Mouse (Mus musculus) natural killer cell, adult 2 months (primary cell): ENCODE data around the gene Lmbr1l.

Experiments used
- DNase-seq, 2 experiments: peaks; one replicate each; pipeline ENCODE4 v3.0.0; 2022; ENCODE audit warnings: low spot score in 2 of 2

Lmbr1l gene

DNA sequence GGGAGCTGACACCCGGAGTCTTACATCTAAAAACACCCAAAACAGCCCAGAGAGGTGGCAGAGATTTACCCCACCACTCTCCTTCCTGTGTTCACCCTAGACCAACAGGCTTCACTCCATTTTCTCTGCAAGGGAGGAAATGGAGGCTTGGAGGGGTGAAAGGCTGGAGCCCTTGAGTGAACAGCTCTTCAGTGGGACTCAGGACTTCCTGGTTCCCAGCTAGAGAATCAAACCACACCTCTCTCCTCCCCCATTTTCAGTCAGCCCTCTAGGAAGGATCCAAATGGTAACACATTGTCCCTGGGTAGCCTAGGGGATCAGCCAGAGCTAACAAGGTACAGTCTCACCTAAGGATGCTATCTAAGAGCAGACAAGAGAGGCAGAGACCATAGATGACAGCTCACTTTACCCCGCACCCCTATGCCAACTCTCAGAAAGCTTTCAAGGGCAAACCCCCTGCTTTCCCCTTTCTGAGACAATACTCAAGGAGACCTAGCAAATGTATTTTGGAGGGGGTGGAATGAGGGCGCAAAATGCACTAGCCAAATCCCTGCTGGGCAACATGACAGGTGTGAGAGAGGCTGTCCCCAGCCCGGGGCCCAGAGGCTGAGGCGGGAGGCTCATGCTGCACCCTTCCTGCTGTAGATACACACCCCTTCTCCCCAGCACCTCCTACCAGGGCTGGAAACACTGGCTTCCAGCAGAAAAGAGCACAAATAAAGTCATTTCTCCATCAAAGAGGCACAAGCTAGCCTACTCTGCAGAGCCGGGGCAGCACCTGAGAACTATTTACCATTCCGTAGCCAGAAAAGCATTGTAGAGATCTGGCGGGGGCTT lies 48.5 kb downstream of the Lmbr1l start:
- DNase-seq = no peak

- DNase-seq = no peak
Observed at GRCm38 (mm10) chr15:98868346-98869063, 49.5 kb downstream of the Lmbr1l start.

GRCm38 (mm10) chr15:98867321-98867720 lies 50.7 kb downstream of the Lmbr1l start:
- peak; percentile 52 to 69 for DNase-seq

DNA sequence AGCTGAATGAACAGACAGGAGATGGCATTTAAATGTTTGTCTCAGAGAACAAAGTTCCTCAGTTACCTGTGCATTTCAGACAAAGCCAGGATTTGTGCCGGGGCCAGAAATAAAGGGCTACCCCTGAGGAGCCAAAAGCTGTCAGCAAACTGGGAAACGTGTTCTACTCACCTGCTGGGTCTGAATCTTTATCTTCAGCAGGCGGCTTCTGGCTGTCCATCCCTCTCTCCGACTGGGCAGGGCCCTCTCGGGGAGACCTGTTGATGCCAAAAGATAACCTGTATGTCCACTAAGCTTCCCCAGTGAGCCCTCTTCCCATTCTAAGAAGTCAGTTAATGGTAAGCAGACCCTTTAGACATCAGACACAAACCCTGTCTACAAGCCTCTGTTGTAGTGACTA lies 51.5 kb downstream of the Lmbr1l start:
- no peak for DNase-seq

DNA sequence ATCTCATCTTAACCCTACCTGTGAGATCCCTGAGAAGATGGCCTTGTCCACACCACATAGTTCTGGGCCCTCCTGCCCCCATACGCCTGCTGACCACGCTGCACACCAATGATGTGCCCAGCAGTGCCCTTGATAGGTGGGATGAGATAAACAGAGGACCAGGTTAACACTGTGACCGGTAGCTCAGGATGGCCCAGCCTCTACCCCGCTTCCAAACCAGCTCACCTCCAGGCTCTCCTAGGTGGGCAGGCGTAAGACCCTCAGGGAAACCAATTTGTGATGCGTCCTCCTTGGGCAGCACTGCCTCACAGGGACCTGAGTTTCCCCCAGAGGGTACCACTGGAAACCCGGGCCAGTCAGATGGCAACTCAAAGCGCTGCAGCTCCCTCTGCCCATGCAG lies 52.3 kb downstream of the Lmbr1l start:
- DNase-seq = no peak

DNA sequence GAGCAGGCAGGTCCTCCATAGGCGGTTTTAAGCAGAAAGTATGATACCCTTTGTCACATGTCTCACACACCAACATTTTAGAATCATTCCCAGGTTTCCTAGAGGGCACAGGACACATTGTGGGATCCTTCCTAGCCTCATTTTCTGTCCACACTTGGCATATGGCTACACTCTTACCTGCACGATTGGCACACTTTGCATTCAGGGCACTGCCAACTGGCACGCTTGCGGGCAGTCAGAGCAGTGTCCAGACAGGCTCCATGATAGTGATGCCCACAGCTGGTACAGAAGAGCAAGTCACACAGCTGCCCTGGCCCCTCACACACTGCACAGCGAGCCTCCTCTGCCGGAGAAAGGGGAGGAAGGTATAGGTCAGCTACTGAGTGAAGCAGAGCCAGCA lies 53.1 kb downstream of the Lmbr1l start:
- DNase-seq = no peak

- no peak for DNase-seq
Observed at GRCm38 (mm10) chr15:98863451-98863958, 54.5 kb downstream of the Lmbr1l start.

- DNase-seq = no peak
Observed at GRCm38 (mm10) chr15:98861701-98862410, 56.2 kb downstream of the Lmbr1l start.

DNA sequence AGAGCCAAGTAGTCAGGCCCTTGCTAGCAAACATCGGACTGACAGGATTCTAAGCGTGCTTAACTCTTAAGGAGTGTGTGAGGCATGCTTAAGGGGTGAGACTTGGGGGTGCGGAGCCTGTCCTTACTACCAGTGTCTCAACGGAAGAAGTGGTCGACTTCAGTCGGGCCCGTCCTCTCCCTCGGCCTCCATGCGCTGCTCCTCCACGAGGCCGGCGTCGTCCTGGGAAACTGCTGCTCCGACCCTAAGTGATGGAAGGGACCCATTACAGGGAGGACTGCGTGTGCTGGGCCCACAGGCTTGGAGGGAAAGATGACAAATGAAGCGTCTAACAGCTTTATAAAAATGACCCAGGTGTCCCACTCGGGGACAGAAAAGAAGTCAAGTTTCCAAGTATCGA lies 57.1 kb downstream of the Lmbr1l start:
- DNase-seq = no peak

- DNase-seq = no peak
Observed at GRCm38 (mm10) chr15:98859319-98860043, 58.5 kb downstream of the Lmbr1l start.

DNA sequence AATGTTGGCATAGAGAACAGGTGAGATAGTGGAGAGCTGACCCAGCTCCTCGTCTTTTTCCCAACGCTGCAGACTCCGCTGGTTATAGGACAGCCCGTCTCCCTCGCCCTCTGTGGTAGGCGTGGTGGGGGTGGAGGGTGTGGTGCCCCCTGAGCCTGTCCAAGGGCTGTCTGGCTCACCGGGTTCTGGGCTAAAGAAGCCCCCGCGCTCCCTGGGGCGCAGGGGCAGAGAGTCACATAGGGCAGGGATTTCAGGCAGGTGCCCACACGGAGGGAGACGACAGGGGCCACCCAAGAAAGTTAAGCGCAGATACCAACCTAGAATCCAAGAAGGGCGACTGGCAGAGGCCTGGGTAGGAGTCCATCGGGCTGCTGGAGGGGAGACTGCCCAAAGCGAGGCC lies 63.8 kb downstream of the Lmbr1l start:
- no peak for DNase-seq
